Mouse (Mus musculus): ENCODE data around the gene Col15a1.

- peak; percentile 87 for TF ChIP-seq CTCF (conservative IDR thresholded peaks at IDR 0.05; ENCODE audit: low read length)
- no peak for TF ChIP-seq NANOG (IDR thresholded peaks at IDR 0.05; ENCODE audit: borderline replicate concordance, low read length)
These were observed 47.7 kb downstream of the Col15a1 start for GRCm38 (mm10) chr4:47255641-47256040.

Measured in E14TG2a.4 (cell line).